Mouse (Mus musculus): Measurements from ENCODE around the gene Sema3e.

GRCm38 (mm10) chr5:13988023-13988422 lies 37.1 kb upstream of the Sema3e start:
- TF ChIP-seq POLR2A (IDR thresholded peaks at IDR 0.05; ENCODE audit: insufficient read depth, low read depth, low read length) (no peak), EP300 (IDR thresholded peaks at IDR 0.05; ENCODE audit: insufficient read depth, low read depth, low read length) (no peak)
